Mouse (Mus musculus): ENCODE results near the gene Ltbr.

Ltbr gene

DNA sequence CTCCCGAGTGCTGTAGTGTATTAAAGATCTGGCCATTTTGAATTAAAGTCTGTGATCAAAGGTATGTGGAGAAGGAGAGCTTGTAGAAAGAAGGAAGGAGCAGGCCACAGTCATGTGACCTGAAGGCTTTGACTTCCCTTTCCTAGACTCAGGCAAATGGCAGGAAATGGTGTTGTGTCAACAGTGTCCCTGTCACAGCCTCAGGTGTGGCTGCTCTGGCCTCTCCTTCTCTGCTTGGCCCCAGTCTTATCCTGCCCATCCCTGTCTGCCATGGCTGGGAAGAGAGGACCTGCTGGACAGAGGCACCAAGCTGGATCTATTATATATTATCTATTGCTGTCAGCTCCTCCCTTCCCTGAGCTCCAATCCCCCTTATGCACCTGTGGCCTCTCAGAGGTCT lies 31.9 kb upstream of the Ltbr start:
- no peak for DNase-seq (ENCODE audit: low spot score in 2 of 2)

DNA sequence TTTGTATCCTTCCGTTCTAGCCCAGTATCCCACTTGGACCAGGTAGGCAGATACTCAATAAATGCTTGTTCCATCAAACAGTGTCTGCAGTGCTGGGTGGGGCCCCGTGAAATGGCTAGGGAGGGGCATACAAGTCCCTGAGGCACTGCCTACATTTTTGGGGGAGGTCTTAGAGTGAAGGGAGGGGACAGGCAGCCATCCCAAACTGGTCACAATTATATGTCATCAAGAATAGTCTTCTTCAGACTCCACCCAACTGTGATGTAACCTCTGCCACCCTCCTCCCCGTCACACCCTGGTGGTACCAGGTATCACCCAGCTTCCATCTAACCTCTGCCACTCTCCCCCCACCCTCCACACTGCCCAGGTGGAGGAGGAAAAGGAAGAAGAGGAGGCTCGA lies 31.2 kb upstream of the Ltbr start:
- DNase-seq (ENCODE audit: low spot score in 2 of 2): no peak

DNA sequence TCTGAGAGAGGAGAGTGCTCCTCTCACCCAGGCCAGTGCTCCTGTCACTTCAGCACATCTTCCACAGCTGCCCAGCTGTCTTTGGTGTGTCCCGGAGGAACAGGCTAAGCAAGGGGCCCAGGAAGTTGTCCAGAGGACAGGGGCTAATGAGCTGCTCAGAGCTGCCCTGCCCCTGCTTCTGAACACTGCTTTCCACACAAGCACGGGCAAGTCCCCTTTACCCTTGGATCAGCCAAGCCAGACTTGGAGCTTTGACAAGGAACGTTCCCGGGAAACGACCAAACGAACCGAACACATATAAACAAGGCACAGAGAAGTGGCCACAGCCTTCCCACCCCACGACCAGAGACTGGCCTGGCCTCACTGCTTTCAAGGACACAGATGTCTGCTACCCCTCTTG lies 30.4 kb upstream of the Ltbr start:
- DNase-seq (ENCODE audit: low spot score in 2 of 2): no peak

DNA sequence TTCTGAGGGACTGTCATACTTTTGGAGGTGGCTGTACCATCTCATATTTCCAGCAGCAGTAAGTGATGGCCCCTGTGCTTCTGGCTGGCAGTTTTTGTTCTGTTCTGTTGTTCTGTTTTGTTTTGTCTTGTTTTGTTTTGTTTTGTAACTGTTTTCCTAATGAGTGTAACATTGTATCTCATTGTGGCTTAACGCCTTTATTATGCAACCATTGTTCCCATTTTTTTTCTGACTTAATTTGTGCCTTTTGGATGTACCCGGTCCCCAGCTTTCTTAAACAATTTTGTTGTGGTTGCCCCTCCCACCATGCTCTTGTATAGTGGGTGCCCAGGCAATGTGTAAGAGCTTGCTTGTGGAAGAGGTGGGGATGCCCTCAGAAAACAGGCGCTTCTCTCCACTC lies 28.5 kb upstream of the Ltbr start:
- no peak for DNase-seq (ENCODE audit: low spot score in 2 of 2)

DNA sequence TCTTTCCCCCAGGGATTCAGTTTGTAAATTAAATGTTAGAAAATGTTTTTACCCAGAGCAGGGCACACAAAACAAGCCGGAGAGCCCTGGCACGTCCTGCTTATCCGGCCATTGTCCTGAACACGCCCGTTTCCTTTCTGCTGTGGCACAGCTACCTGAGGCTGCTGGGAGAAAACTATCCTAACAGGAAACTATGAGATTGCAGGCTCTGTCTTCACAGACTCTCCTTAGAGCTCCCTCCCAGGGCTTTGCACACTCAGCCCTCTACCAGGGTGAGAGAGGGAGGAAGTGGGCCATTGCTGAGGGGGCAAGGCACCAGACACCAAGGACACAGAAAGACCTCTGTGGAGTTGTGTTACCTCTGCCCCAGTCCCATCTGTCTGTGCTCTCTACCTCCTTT lies 26.6 kb upstream of the Ltbr start:
- DNase-seq (ENCODE audit: low spot score in 2 of 2): no peak

DNA sequence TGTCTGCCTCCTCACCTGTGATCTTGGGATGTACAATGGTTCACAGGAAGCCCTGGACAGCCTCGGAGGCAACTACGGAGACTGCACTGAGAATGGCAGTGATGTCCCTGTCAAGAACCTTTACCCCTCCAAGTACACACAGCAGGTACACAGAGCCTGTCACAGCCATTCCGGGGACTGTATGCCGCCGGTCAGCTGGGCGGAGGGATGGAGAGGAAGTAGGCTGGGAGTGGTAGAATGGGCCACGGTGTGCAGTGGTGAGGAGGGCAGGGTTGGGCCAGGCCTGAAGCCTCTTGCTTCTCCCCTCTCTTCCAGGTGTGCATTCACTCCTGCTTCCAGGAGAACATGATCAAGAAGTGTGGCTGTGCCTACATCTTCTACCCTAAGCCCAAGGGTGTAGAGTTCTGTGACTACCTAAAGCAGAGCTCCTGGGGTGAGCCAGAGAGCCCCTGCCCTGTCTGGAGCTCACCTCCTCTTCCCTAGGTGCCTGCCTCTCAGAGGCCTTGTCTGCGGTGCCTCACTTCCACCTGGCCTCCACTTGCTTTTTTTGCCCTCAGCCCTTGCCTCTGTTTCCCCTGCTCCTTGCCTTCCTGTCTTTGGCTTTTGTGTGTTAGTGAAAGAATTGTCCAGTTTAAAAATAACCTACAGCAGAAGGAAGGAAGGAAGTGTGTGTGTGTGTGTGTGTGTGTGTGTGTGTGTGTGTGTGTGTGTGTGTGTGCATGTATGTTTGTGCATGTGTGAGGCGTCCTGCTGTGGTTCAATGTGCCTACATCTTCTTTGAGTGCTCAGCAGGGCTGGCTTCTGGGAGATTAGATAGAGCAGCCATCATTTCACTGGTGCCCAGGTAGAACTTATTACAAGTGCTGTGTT lies 25.3 kb upstream of the Ltbr start:
- no peak for DNase-seq (ENCODE audit: low spot score in 2 of 2)

DNA sequence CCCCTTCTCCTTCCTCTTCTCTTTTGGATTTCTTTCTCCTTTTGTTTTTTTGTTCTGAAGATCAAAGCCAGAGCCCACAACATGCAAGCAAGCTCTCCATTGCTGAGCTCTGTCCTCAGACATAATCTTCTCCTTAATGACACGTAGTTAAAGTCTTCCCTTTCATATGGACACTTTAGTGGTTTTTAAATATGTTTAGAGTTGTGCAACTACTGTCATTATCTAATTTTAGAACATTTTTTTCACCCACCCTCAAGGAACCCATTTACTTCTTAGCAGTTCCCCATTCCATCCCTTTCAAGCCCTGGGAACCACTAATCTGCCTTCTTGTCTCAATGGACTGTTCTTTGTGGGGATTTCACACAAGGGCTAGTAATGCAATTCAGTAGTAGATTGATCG lies 20.7 kb upstream of the Ltbr start:
- no peak for DNase-seq (ENCODE audit: low spot score in 2 of 2)

DNA sequence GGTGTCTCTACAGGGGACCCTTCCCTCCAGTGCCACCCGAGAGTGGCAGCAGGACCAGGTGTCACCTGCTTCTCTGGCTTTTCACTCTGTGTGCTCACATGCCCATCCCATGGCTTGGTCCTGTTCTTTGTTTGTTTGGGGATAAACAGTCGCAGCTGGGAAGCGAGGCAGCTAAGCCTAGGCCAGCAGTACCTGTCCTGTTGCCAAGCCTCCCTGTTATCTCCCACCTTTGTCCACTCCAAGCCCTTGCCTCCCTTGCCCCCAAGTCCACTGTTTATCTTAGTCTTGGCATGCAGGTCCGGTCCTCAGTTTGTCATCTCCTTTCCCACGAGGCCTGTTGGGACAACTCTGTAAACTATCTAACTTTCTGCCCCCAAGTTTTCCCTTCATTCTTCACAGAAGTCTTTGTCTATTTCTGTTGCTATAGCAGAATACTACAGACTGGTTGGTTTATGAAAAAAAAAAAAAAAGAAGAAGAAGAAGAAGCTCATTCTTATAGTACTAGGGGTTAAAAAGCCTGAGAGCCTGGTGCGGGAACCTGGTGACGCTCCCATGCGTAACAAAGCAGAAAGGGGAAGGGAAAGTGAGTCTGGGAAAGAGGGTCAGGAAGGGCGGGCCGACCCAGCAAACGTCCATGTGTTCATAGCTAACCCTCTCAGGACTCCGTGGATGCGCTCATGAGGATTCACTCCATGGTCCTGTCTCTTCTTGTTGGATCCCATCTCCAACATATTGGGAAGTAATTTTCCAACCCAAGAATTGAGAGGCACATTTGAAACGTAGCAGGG lies 19.6 kb upstream of the Ltbr start:
- no peak for DNase-seq (ENCODE audit: low spot score in 2 of 2)

DNA sequence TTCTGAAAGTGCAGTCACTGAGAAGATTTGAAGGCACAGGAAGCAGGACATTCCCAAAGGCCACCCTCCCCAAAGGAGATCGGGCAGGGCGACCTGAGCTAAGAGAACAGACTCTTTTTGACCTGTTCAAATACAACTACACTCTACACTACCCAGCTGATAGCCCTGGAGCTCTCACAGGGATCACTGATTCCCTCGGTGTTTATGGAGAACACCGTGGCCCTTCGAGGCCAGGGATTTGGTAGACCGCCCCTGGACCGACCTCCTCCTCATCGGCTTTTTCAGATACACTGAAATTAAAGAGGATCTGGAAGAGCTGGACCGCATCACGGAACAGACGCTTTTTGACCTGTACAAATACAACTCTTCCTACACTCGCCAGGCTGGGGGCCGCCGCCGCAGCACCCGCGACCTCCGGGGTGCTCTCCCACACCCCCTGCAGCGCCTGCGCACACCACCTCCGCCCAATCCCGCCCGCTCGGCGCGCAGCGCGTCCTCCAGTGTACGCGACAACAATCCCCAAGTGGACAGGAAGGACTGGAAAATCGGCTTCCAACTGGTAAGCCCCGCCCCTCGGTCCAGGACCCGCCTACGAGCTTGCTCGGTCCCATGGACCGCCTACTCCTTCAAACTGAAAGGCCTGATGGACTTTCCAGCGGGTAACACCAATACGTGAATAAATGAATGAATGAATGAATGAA lies 17.1 kb upstream of the Ltbr start:
- peak; percentile 41 to 57 for DNase-seq (ENCODE audit: low spot score in 2 of 2)

DNA sequence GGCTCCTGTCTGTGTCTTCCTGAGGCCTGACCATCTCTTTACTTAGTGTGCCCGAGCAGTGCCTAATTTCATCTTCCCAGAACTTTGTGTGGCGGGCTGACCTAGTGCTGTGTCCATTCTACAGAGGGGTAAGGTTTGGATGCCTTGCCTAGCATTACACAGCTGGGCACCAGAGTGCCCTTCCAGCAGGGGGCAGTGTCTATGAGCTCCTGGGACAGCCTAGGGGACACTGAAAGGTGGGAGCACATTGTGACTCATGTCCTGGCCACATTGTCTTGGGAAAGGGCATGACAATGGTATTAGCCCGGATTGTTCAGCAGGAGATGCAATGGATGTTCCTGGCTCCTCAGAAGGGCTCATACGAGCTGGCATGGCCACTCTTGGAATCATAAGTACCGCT lies 14.6 kb upstream of the Ltbr start:
- DNase-seq (ENCODE audit: low spot score in 2 of 2): no peak

DNA sequence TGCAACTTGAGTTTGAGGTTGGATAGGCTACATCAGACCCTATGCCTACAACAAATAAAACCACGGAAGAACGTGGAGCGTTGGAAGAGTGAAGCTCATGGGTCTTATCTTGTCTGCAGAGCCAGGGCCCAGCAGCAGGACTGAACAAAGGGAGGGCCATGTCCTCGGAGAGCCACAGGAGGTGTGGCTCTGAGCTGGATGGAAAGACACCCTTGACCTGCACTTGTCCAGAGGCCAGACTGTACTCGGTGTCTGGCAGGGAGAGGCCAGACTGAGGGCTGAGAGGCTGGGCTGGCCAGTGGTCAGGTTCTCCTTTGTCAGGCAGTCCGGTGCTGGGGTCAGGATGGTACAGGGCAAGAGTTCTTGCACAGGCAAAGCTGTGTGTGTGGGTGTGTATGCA lies 11.7 kb upstream of the Ltbr start:
- no peak for DNase-seq (ENCODE audit: low spot score in 2 of 2)

DNA sequence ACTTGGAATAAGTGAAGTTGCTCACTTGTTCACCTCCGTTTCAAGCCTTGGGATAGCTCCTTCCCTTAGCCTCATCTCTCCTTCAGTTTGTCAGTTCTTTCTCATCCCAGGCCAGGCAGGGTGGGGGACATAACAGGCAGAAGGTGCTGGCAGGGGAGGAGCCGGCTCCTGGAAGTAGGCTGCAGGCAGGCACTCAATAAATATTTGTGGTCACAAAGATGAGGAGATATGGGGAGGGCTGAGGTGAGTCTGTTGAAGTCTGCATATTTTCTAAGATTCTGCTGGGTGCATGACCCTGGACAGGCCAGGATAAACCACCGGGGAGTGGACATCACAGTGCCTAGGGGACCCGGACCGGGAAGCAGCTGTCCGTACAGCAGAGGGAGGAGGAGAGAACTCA lies 9.9 kb upstream of the Ltbr start:
- no peak for DNase-seq (ENCODE audit: low spot score in 2 of 2)

DNA sequence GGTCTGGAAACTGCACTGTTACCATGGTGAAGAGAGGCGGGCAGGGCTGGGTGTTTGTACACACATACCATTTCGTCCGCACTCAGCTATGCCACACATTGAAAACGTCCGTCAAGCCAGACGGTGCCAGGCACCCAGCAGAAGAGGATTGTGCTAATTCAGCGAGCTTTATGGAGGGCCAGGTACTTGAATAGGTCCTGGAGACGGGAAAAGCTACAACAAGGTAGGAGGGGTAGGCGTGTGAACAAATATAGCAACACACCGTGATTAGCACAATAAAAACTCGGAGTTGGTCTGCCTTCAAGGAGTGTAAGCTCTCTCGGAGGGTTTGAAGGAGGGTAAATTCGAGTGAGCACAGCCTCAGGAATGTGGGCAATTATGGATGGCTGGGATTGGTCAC lies 9.1 kb upstream of the Ltbr start:
- no peak for DNase-seq (ENCODE audit: low spot score in 2 of 2)

DNA sequence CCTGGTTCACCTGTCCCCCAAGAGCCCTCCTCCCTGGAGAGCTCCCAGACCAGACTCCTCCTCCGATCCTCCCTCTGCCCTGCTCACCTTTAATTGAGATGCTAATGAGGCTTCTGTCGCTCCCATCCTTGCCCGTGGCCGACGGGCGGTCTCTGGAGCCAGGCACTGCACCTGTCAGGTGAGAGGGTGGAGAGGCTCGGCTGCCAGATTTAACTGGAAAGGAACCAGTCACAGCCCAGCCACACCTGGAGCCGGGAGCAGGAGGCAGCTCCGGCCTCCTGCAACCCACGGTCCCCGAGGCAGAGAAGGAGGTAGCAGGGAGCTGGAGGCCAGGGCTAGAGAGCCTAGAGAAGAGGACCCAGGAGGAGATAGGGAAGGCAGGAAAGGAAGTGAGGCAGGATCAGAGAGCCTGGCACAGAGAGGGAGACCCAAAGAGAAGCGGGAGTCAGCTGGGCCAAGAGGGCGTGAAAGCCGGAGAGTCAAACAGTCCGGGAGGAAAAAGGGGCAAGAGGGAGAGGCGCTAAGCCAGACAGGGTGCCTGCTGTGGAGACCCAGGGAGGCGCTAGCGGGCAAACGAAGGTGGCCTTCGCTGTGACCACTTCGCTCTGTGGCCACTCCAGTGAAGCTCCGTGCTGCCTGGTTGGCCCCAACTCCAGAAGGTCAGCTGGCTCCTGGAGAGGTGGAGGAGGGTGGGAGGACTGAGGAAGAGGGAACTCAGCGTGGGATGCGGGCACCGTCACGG lies 7.6 kb upstream of the Ltbr start:
- no peak for DNase-seq (ENCODE audit: low spot score in 2 of 2)

DNA sequence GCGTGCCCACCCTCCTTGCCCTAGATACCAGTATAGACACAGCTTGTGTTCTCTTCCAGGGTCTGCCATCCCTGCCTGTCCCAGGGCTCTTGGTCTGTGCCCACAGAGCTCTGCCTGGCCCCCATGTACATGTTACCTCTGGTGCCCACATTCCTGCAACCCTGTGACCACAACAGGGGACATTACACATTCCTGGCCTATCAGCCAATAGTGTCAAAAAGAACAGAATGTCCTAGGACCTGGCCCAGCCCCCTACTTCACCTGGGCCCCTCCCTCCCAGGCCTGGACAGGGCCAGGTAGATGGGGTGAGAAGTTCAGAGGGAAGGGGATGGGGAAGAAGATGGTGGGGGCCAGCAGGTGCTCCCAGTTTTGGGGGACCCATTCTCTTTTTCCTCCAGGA lies 6.6 kb upstream of the Ltbr start, which contains the start of gene Scnn1a:
TSS of gene Scnn1a (plus strand) at position 337 of the 400 bp plus-strand sequence.
- no peak for DNase-seq (ENCODE audit: low spot score in 2 of 2)

DNA sequence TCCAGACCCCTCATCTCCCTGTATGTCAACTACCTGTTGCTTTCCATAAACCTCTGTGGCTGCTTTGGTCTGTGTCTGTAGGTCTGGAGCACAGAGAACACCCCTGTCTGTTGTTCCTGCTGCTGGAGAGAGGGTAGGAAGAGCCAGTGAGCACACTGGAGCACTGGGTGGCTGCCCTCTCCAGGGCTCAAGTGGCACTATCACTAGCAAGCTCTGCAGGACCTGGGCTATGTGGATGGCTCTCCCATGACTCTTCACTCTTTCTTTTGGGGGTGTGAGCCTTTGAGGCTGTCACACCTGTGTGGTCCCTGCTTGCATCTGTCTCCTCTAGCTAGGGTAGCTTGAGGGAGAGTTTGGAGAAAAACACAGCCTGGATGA lies 6.2 kb upstream of the Ltbr start:
- DNase-seq (ENCODE audit: low spot score in 2 of 2): no peak

DNA sequence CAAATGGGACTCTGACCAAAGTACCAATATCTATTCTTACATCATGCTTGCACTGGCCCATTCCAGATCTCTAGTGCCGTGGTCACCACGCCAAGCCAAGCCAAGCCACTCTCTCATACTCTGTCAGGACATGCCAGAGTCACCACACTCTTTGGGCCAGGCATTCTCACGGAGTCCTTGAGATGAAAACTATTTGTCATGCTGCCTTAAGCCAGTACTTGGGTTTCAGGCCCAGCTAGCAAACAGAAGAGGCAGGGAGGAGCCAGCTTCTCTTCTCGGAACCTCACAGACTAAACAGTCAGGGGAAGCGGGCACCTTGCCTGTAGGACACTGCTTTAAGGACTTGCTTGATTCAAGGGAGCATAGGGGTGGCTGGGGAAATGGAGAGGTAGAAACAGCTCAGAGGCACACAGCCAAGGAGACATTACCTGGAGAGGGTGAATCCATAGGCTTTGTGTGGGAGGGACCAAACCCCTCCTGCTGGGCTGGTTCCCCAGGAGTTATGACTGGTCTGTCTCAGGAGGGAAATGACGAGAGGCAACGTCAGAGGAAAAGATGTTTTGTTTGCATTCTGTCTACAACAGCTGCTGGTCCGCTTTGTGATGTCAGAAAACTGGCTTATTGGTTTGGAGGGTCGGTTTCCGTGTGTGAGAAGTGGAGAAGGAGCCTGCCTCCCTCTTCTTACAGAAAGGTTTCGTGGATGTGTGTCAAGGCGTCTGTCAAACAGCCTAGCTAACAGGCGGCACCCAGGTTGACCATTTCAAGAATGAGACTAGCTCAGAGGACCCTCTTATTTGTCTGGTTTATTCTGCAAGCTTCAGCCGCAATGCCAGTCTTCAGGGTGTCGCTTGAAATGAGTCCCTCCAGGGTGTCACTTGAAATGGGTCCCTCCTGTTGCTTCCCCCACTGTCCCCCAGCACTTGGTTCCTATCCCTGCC lies 5.6 kb upstream of the Ltbr start:
- no peak for DNase-seq (ENCODE audit: low spot score in 2 of 2)

DNA sequence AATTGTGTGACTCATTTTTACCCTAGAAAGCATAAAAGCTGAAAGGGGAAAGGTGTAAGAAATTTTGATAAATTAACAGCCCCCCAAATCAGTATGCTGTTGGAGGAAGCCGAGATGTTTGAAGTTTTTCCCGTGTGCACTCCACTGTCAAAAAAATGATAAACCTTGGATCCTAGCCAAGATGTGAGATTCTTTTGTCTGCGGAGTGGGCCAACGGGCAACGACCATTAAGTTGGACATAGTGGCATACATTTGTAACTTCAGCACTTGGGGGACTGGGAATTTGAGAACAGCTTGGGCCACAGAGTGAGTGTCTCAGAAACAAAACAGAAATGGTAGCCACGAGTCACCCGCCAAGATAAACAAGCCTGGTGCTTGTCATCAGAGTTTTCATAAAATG lies 3.4 kb upstream of the Ltbr start:
- DNase-seq (ENCODE audit: low spot score in 2 of 2): no peak

DNA sequence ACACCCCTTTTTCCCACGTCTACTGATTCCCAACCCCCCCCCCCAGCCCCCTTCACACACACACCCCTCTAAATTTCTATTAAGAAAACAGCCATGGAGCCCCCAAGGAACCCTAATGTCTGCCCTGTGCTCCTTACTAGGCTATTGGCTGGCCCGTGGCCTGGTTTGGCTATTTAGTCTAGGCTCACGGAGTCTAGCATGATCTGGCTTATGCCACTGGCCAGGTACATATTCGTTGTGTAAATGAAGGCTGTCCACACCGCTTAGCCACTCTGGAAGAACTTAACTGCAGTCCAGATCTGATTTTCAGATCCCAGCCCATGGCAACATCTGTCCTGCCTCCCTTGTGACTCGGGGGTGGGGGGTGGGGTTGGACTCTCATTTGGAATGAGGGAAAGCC lies 1.1 kb upstream of the Ltbr start:
- DNase-seq (ENCODE audit: low spot score in 2 of 2): no peak

DNA sequence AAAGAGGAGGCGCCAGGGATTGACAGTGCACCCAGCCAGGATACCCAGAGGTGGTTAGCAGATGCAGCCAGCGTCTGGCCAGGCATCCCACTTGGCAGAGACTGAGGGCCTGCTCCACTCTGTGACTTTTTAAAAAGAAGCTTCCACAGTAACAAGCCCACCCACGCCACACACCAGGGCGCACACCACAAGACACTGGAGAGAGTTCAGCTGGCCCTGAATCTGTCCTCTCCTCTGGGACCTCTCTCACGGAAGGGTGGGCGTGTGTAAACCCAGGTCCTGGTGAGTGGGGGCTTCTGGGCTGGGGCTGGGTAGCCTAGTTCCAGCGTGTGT lies 512 bp upstream of the Ltbr start:
- DNase-seq (ENCODE audit: low spot score in 2 of 2): no peak

Measured in frontal cortex, postnatal 25 days (tissue).